Mouse (Mus musculus): ENCODE measurements around the gene Arhgap31. TPM values are rescaled to one million over a fixed set of nuclear protein-coding genes. Genes with fewer than 3 reads are reported as not detected.

The Arhgap31 gene
- polyA plus RNA-seq, 1 experiment from 2014 or later = 17.3 TPM

DNA sequence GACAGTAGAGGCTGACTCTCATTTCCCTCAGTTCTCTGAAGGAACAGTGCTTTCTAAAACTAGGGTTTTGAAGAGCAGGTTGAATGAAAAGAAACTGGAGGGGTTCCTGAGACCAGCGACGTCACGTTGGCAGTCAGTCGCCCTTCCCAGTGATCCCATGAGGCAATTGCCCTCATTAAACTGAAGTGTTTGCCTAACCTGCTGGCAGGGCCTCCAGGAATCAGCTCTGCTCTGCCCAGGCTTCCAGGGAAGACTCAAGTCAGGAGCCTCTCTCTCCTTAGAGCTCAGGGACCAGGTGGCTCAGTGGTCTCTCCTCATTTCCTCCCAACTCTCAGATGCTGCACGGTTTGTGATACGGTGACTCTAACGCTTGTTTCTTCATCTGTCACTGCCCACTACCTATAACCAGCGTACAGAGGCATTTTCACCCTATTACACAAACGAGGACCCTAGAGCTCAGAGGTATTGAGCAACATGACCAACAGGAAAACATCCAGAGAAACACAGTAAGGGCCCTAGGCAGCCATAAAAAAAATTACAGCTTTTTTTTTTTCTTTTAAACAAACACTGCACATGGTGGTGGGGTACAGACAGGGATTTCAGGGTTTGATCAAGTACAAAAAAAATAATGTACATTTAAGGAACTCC is 64.2 kb downstream of the Arhgap31 start:
- H3K4me3 ChIP-seq (ENCODE audit: low read depth, low read length) = no peak overlapping the region
- DNase-seq (ENCODE audit: low spot score) (no peak), ATAC-seq (ENCODE audit: low read depth) (no peak)
- H3K4me2 ChIP-seq (ENCODE audit: low read depth, low read length) = no peak overlapping the region
- no peaks in the 10 kb centered on the region for H3K27me3 ChIP-seq (replicated peaks; ENCODE audit: control insufficient read depth, insufficient read depth, low read length)
- H3K9me3 ChIP-seq (ENCODE audit: control insufficient read depth, low read length) = no peaks in the 10 kb centered on the region
- no peaks in the 10 kb centered on the region for H3K36me3 ChIP-seq (ENCODE audit: control insufficient read depth, insufficient read depth, low read length)
- WGBS = 78% methylated on average over 9 of the region's 9 CpGs
- peaks cover 24% of the 10 kb centered on the region for H3K4me1 ChIP-seq (ENCODE audit: control insufficient read depth, insufficient read depth, low read length)
- no peak overlapping the region for H3K9ac ChIP-seq (ENCODE audit: low read depth, low read length)
- H3K27ac ChIP-seq (replicated peaks; ENCODE audit: low read depth, low read length) = no peak overlapping the region

- ATAC-seq (ENCODE audit: low read depth) (0 out of 2 replicates have a peak, but pooled peaks have one; percentile 32), DNase-seq (ENCODE audit: low spot score) (peak; percentile 30)
- Histone ChIP-seq H3K4me1 (ENCODE audit: control insufficient read depth, insufficient read depth, low read length) (peaks cover 20% of the 10 kb centered on the region), H3K27me3 (replicated peaks; ENCODE audit: control insufficient read depth, insufficient read depth, low read length) (no peaks in the 10 kb centered on the region), H3K27ac (replicated peaks; ENCODE audit: low read depth, low read length) (no peak overlapping the region), H3K4me2 (ENCODE audit: low read depth, low read length) (no peak overlapping the region), H3K9me3 (ENCODE audit: control insufficient read depth, low read length) (no peaks in the 10 kb centered on the region), H3K4me3 (ENCODE audit: low read depth, low read length) (no peak overlapping the region), H3K36me3 (ENCODE audit: control insufficient read depth, insufficient read depth, low read length) (no peaks in the 10 kb centered on the region), H3K9ac (ENCODE audit: low read depth, low read length) (no peak overlapping the region)
- 62% methylated on average over 5 of the region's 5 CpGs for whole genome bisulfite sequencing
These were observed 64.9 kb downstream of the Arhgap31 start for GRCm38 (mm10) chr16:38648155-38648554.

GRCm38 (mm10) chr16:38644455-38644854 is 68.6 kb downstream of the Arhgap31 start:
- ATAC-seq (ENCODE audit: low read depth) (no peak), DNase-seq (ENCODE audit: low spot score) (peak; percentile 73)
- H3K27me3 ChIP-seq (replicated peaks; ENCODE audit: control insufficient read depth, insufficient read depth, low read length) = no peaks in the 10 kb centered on the region
- H3K4me1 ChIP-seq (ENCODE audit: control insufficient read depth, insufficient read depth, low read length) = peaks cover 6% of the 10 kb centered on the region; the same call in 1 of the 2 replicates
- no peak overlapping the region for H3K27ac ChIP-seq (replicated peaks; ENCODE audit: low read depth, low read length)
- H3K9ac ChIP-seq (ENCODE audit: low read depth, low read length) = no peak overlapping the region
- H3K4me3 ChIP-seq (ENCODE audit: low read depth, low read length) = no peak overlapping the region
- H3K4me2 ChIP-seq (ENCODE audit: low read depth, low read length) = no peak overlapping the region
- 0 out of 2 replicates have a peak, but pooled peaks cover 3% of the 10 kb centered on the region for H3K36me3 ChIP-seq (ENCODE audit: control insufficient read depth, insufficient read depth, low read length)
- 52% methylated on average over 2 of the region's 2 CpGs for WGBS
- H3K9me3 ChIP-seq (ENCODE audit: control insufficient read depth, low read length) = no peaks in the 10 kb centered on the region

- ATAC-seq (ENCODE audit: low read depth) (no peak), DNase-seq (ENCODE audit: low spot score) (no peak)
- Histone ChIP-seq H3K27ac (replicated peaks; ENCODE audit: low read depth, low read length) (peak overlapping the region; percentile 58; the same call in 1 of the 2 replicates), H3K36me3 (ENCODE audit: control insufficient read depth, insufficient read depth, low read length) (0 out of 2 replicates have a peak, but pooled peaks cover 3% of the 10 kb centered on the region), H3K4me2 (ENCODE audit: low read depth, low read length) (no peak overlapping the region), H3K9me3 (ENCODE audit: control insufficient read depth, low read length) (no peaks in the 10 kb centered on the region; the same call in 1 of the 2 replicates), H3K9ac (ENCODE audit: low read depth, low read length) (0 out of 2 replicates have a peak overlapping the region, but pooled peaks have one; percentile 6), H3K4me1 (ENCODE audit: control insufficient read depth, insufficient read depth, low read length) (0 out of 2 replicates have a peak, but pooled peaks cover 6% of the 10 kb centered on the region), H3K27me3 (replicated peaks; ENCODE audit: control insufficient read depth, insufficient read depth, low read length) (no peaks in the 10 kb centered on the region), H3K4me3 (ENCODE audit: low read depth, low read length) (no peak overlapping the region)
- WGBS = 37% methylated on average over 10 of the region's 10 CpGs
These were observed 76.0 kb downstream of the Arhgap31 start for GRCm38 (mm10) chr16:38637085-38637484.

GRCm38 (mm10) chr16:38636682-38637081 is 76.4 kb downstream of the Arhgap31 start:
- Histone ChIP-seq H3K36me3 (ENCODE audit: control insufficient read depth, insufficient read depth, low read length) (0 out of 2 replicates have a peak, but pooled peaks cover 3% of the 10 kb centered on the region), H3K27ac (replicated peaks; ENCODE audit: low read depth, low read length) (peak overlapping the region; percentile 58; the same call in 1 of the 2 replicates), H3K9me3 (ENCODE audit: control insufficient read depth, low read length) (no peaks in the 10 kb centered on the region; the same call in 1 of the 2 replicates), H3K4me3 (ENCODE audit: low read depth, low read length) (no peak overlapping the region), H3K4me2 (ENCODE audit: low read depth, low read length) (no peak overlapping the region), H3K9ac (ENCODE audit: low read depth, low read length) (0 out of 2 replicates have a peak overlapping the region, but pooled peaks have one; percentile 6), H3K4me1 (ENCODE audit: control insufficient read depth, insufficient read depth, low read length) (0 out of 2 replicates have a peak, but pooled peaks cover 6% of the 10 kb centered on the region), H3K27me3 (replicated peaks; ENCODE audit: control insufficient read depth, insufficient read depth, low read length) (no peaks in the 10 kb centered on the region)
- no peak for ATAC-seq (ENCODE audit: low read depth)
- 24% methylated on average over 9 of the region's 9 CpGs for WGBS
- DNase-seq (ENCODE audit: low spot score) = peak; percentile 52

- Histone ChIP-seq H3K9me3 (ENCODE audit: control insufficient read depth, low read length) (no peaks in the 10 kb centered on the region; the same call in 1 of the 2 replicates), H3K4me1 (ENCODE audit: control insufficient read depth, insufficient read depth, low read length) (0 out of 2 replicates have a peak, but pooled peaks cover 6% of the 10 kb centered on the region), H3K4me2 (ENCODE audit: low read depth, low read length) (no peak overlapping the region), H3K27me3 (replicated peaks; ENCODE audit: control insufficient read depth, insufficient read depth, low read length) (no peaks in the 10 kb centered on the region), H3K9ac (ENCODE audit: low read depth, low read length) (no peak overlapping the region), H3K27ac (replicated peaks; ENCODE audit: low read depth, low read length) (no peak overlapping the region), H3K4me3 (ENCODE audit: low read depth, low read length) (no peak overlapping the region), H3K36me3 (ENCODE audit: control insufficient read depth, insufficient read depth, low read length) (0 out of 2 replicates have a peak, but pooled peaks cover 3% of the 10 kb centered on the region)
- no peak for DNase-seq (ENCODE audit: low spot score)
- no peak for ATAC-seq (ENCODE audit: low read depth)
- WGBS = 38% methylated on average over 8 of the region's 8 CpGs
These were observed 77.2 kb downstream of the Arhgap31 start for GRCm38 (mm10) chr16:38635833-38636390.

- DNase-seq (ENCODE audit: low spot score) = peak; percentile 41
- 57% methylated on average over 6 of the region's 6 CpGs for WGBS
- ATAC-seq (ENCODE audit: low read depth) = no peak; the same call in 1 of the 2 replicates
These were observed 80.9 kb downstream of the Arhgap31 start for GRCm38 (mm10) chr16:38632147-38632546.

DNA sequence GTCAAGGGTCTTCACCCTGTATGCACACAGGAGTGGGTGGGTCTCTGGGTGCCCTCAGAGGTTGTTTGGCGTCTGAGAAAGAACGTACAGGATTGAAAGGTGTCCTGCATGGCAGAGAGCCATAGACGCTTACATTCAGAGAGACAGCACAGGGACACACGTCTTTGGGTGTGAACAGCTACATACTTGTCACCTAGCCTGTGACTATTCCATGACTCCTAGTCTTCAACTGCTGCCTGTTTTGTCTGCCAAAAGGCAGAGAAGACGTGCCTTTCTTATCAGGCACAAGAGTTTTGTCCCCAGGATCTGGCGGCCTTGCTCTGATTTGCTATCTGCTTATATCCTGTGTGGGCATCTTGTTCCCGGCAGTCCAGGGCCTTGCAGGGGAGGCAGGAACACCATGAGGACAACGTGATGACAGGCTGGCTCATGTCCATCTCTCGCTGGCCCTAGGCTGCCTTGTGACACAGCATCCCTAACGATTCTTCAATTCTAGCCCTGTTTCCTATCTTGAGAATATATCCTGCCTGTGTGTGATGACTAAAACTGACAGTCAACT is 87.2 kb downstream of the Arhgap31 start:
- DNase-seq (ENCODE audit: low spot score) (no peak), ATAC-seq (ENCODE audit: low read depth) (no peak)
- Histone ChIP-seq H3K9me3 (ENCODE audit: control insufficient read depth, low read length) (no peaks in the 10 kb centered on the region), H3K4me2 (ENCODE audit: low read depth, low read length) (no peak overlapping the region), H3K9ac (ENCODE audit: low read depth, low read length) (no peak overlapping the region), H3K27me3 (replicated peaks; ENCODE audit: control insufficient read depth, insufficient read depth, low read length) (no peaks in the 10 kb centered on the region), H3K4me1 (ENCODE audit: control insufficient read depth, insufficient read depth, low read length) (no peaks in the 10 kb centered on the region), H3K4me3 (ENCODE audit: low read depth, low read length) (no peak overlapping the region), H3K36me3 (ENCODE audit: control insufficient read depth, insufficient read depth, low read length) (peaks cover 17% of the 10 kb centered on the region; the same call in 1 of the 2 replicates), H3K27ac (replicated peaks; ENCODE audit: low read depth, low read length) (no peak overlapping the region)
- WGBS = 74% methylated on average over 10 of the region's 10 CpGs

More at GRCm38 (mm10) chr16:38632147-38632546, 80.9 kb downstream of the Arhgap31 start:
- Histone ChIP-seq H3K36me3 (ENCODE audit: control insufficient read depth, insufficient read depth, low read length) (no peaks in the 10 kb centered on the region), H3K27me3 (replicated peaks; ENCODE audit: control insufficient read depth, insufficient read depth, low read length) (no peaks in the 10 kb centered on the region), H3K4me1 (ENCODE audit: control insufficient read depth, insufficient read depth, low read length) (0 out of 2 replicates have a peak, but pooled peaks cover 6% of the 10 kb centered on the region), H3K4me3 (ENCODE audit: low read depth, low read length) (no peak overlapping the region), H3K4me2 (ENCODE audit: low read depth, low read length) (no peak overlapping the region), H3K9me3 (ENCODE audit: control insufficient read depth, low read length) (no peaks in the 10 kb centered on the region; the same call in 1 of the 2 replicates), H3K27ac (replicated peaks; ENCODE audit: low read depth, low read length) (no peak overlapping the region), H3K9ac (ENCODE audit: low read depth, low read length) (no peak overlapping the region)
